Mouse (Mus musculus) embryonic facial prominence, embryonic 15.5 days (tissue): ENCODE data around the gene Stab2. TPM values are rescaled to one million over a fixed set of nuclear protein-coding genes. Genes with fewer than 3 reads are reported as not detected.
A peak's percentile ranks its signal among the peaks of the same experiment; 100 is the strongest.

Experiments used
- ATAC-seq: fragments of 200-750 bp; cut with Nextera tagmentation; 2 replicates; pipeline ENCODE4 v1.8.0; 2017; ENCODE audit warnings: low read depth, moderate TSS enrichment; ENCODE audit not compliant: insufficient number of reproducible peaks, low FRiP score, low TSS enrichment
- H3K27ac ChIP-seq: fragments of 300-500 bp; sonication (generic); replicated peaks from 2 replicates; pipeline ENCODE4 v1.5.1; 2015; ENCODE audit warnings: mild to moderate bottlenecking, inconsistent platforms
- H3K27me3 ChIP-seq: fragments of 300-500 bp; sonication (generic); 2 replicates; pipeline ENCODE4 v1.6.1; 2015; ENCODE audit warnings: inconsistent platforms
- H3K36me3 ChIP-seq: fragments of 300-500 bp; sonication (generic); 2 replicates; pipeline ENCODE4 v1.6.1; 2015; ENCODE audit warnings: mild to moderate bottlenecking, inconsistent platforms
- H3K4me1 ChIP-seq: fragments of 300-500 bp; sonication (generic); 2 replicates; pipeline ENCODE4 v1.6.1; 2015; ENCODE audit warnings: inconsistent platforms
- H3K4me2 ChIP-seq: fragments of 300-500 bp; sonication (generic); replicated peaks from 2 replicates; pipeline ENCODE4 v1.6.1; 2015; ENCODE audit warnings: mild to moderate bottlenecking, inconsistent platforms
- H3K4me3 ChIP-seq: fragments of 300-500 bp; sonication (generic); replicated peaks from 2 replicates; pipeline ENCODE4 v1.5.1; 2015; ENCODE audit warnings: mild to moderate bottlenecking, inconsistent platforms
- H3K9ac ChIP-seq: fragments of 300-500 bp; sonication (generic); 2 replicates; pipeline ENCODE4 v1.6.1; 2015; ENCODE audit warnings: inconsistent platforms
- H3K9me3 ChIP-seq: fragments of 300-500 bp; sonication (generic); replicated peaks from 2 replicates; pipeline ENCODE4 v1.6.1; 2016; ENCODE audit warnings: inconsistent platforms
- WGBS: fragments of 180-500 bp; shearing (Covaris S2); methylation state at CpG from one replicate; pipeline ENCODE4 v1.1.7; 2015; 5-methylcytosine and 5-hydroxymethylcytosine counted together
- polyA plus RNA-seq: library from polyadenylated mRNA; unstranded; fragments of >200 nt; fragmentation: Nextera tagmentation; extraction: Ambion mirVana; gene quantifications from 2 replicates; pipeline ENCODE4 v1.2.1, GENCODE M21; 2015

Stab2 gene
- polyA plus RNA-seq, 1 experiment from 2014 or later, result 0.23 TPM

GRCm38 (mm10) chr10:86886434-86886833 is 121.4 kb downstream of the Stab2 start:
- Histone ChIP-seq H3K27me3 (no peaks in the 10 kb centered on the region), H3K4me2 (no peak overlapping the region), H3K9me3 (no peaks in the 10 kb centered on the region), H3K27ac (no peak overlapping the region), H3K4me3 (no peak overlapping the region), H3K36me3 (no peaks in the 10 kb centered on the region), H3K4me1 (no peaks in the 10 kb centered on the region), H3K9ac (no peak overlapping the region)
- 79% methylated on average over 1 of the region's 1 CpGs for WGBS
- no peak for ATAC-seq

- Histone ChIP-seq H3K27me3 (no peaks in the 10 kb centered on the region), H3K27ac (no peak overlapping the region), H3K4me1 (no peaks in the 10 kb centered on the region), H3K4me3 (no peak overlapping the region), H3K4me2 (no peak overlapping the region), H3K36me3 (no peaks in the 10 kb centered on the region), H3K9ac (no peak overlapping the region), H3K9me3 (no peaks in the 10 kb centered on the region)
- no peak for ATAC-seq
Observed at GRCm38 (mm10) chr10:86881448-86881847, 126.4 kb downstream of the Stab2 start.

GRCm38 (mm10) chr10:86880071-86880806 is 127.6 kb downstream of the Stab2 start:
- H3K4me2 ChIP-seq, result no peak overlapping the region
- H3K4me3 ChIP-seq, result no peak overlapping the region
- ATAC-seq, result peak; percentile 39; the same call in 1 of the 2 replicates
- H3K27me3 ChIP-seq, result no peaks in the 10 kb centered on the region
- 0 out of 2 replicates have a peak overlapping the region, but pooled peaks have one; percentile 6 for H3K27ac ChIP-seq
- no peaks in the 10 kb centered on the region for H3K9me3 ChIP-seq
- no peaks in the 10 kb centered on the region for H3K4me1 ChIP-seq
- no peaks in the 10 kb centered on the region for H3K36me3 ChIP-seq
- WGBS, result 45% methylated on average over 5 of the region's 5 CpGs
- H3K9ac ChIP-seq, result no peak overlapping the region

- no peak overlapping the region for H3K27ac ChIP-seq
- no peaks in the 10 kb centered on the region for H3K36me3 ChIP-seq
- H3K27me3 ChIP-seq, result no peaks in the 10 kb centered on the region
- no peak overlapping the region for H3K4me3 ChIP-seq
- no peak for ATAC-seq
- WGBS, result 59% methylated on average over 7 of the region's 7 CpGs
- no peaks in the 10 kb centered on the region for H3K9me3 ChIP-seq
- H3K4me2 ChIP-seq, result no peak overlapping the region
- no peaks in the 10 kb centered on the region for H3K4me1 ChIP-seq
- H3K9ac ChIP-seq, result no peak overlapping the region
Observed at GRCm38 (mm10) chr10:86878721-86879120, 129.1 kb downstream of the Stab2 start.

GRCm38 (mm10) chr10:86872591-86872990 is 135.2 kb downstream of the Stab2 start:
- WGBS, result 73% methylated on average over 5 of the region's 5 CpGs
- no peak overlapping the region for H3K4me3 ChIP-seq
- H3K4me1 ChIP-seq, result no peaks in the 10 kb centered on the region

GRCm38 (mm10) chr10:86872121-86872520 is 135.7 kb downstream of the Stab2 start:
- Histone ChIP-seq H3K9ac (no peak overlapping the region), H3K36me3 (no peaks in the 10 kb centered on the region), H3K4me2 (no peak overlapping the region), H3K4me3 (no peak overlapping the region), H3K9me3 (no peaks in the 10 kb centered on the region), H3K27ac (no peak overlapping the region), H3K4me1 (no peaks in the 10 kb centered on the region), H3K27me3 (no peaks in the 10 kb centered on the region)
- 64% methylated on average over 7 of the region's 7 CpGs for WGBS
- ATAC-seq, result no peak

More at GRCm38 (mm10) chr10:86872591-86872990, 135.2 kb downstream of the Stab2 start:
- no peak for ATAC-seq
- Histone ChIP-seq H3K27ac (no peak overlapping the region), H3K9me3 (no peaks in the 10 kb centered on the region), H3K9ac (no peak overlapping the region), H3K27me3 (no peaks in the 10 kb centered on the region), H3K4me2 (no peak overlapping the region), H3K36me3 (no peaks in the 10 kb centered on the region)

GRCm38 (mm10) chr10:86863429-86863828 is 144.4 kb downstream of the Stab2 start:
- no peak overlapping the region for H3K4me2 ChIP-seq
- ATAC-seq, result no peak
- 91% methylated on average over 6 of the region's 6 CpGs for WGBS
- H3K27ac ChIP-seq, result no peak overlapping the region
- H3K27me3 ChIP-seq, result no peaks in the 10 kb centered on the region
- H3K4me3 ChIP-seq, result no peak overlapping the region
- H3K9ac ChIP-seq, result no peak overlapping the region
- no peaks in the 10 kb centered on the region for H3K36me3 ChIP-seq
- no peaks in the 10 kb centered on the region for H3K9me3 ChIP-seq
- H3K4me1 ChIP-seq, result no peaks in the 10 kb centered on the region

- no peaks in the 10 kb centered on the region for H3K27me3 ChIP-seq
- WGBS, result 89% methylated on average over 6 of the region's 6 CpGs
Observed at GRCm38 (mm10) chr10:86862496-86862895, 145.3 kb downstream of the Stab2 start.

GRCm38 (mm10) chr10:86860396-86860795 is 147.4 kb downstream of the Stab2 start:
- 74% methylated on average over 4 of the region's 4 CpGs for WGBS

More at GRCm38 (mm10) chr10:86862496-86862895, 145.3 kb downstream of the Stab2 start:
- no peak for ATAC-seq
- Histone ChIP-seq H3K4me3 (no peak overlapping the region), H3K9ac (no peak overlapping the region), H3K9me3 (no peaks in the 10 kb centered on the region), H3K36me3 (no peaks in the 10 kb centered on the region), H3K27ac (no peak overlapping the region), H3K4me2 (no peak overlapping the region), H3K4me1 (no peaks in the 10 kb centered on the region)

GRCm38 (mm10) chr10:86853433-86853832 is 154.4 kb downstream of the Stab2 start:
- no peak overlapping the region for H3K4me3 ChIP-seq
- no peak overlapping the region for H3K4me2 ChIP-seq
- ATAC-seq, result no peak
- 77% methylated on average over 3 of the region's 3 CpGs for WGBS
- no peaks in the 10 kb centered on the region for H3K4me1 ChIP-seq
- no peak overlapping the region for H3K9ac ChIP-seq
- no peaks in the 10 kb centered on the region for H3K27me3 ChIP-seq
- H3K27ac ChIP-seq, result no peak overlapping the region
- H3K9me3 ChIP-seq, result no peaks in the 10 kb centered on the region
- no peaks in the 10 kb centered on the region for H3K36me3 ChIP-seq

More at GRCm38 (mm10) chr10:86860396-86860795, 147.4 kb downstream of the Stab2 start:
- ATAC-seq, result no peak
- Histone ChIP-seq H3K4me3 (no peak overlapping the region), H3K9me3 (no peaks in the 10 kb centered on the region), H3K27ac (no peak overlapping the region), H3K4me2 (no peak overlapping the region), H3K9ac (no peak overlapping the region), H3K27me3 (no peaks in the 10 kb centered on the region), H3K4me1 (no peaks in the 10 kb centered on the region), H3K36me3 (no peaks in the 10 kb centered on the region)

GRCm38 (mm10) chr10:86852160-86852559 is 155.7 kb downstream of the Stab2 start:
- H3K4me2 ChIP-seq, result no peak overlapping the region
- no peak overlapping the region for H3K9ac ChIP-seq
- H3K27me3 ChIP-seq, result no peaks in the 10 kb centered on the region
- no peaks in the 10 kb centered on the region for H3K4me1 ChIP-seq
- no peak for ATAC-seq
- H3K4me3 ChIP-seq, result no peak overlapping the region
- H3K27ac ChIP-seq, result no peak overlapping the region
- no peaks in the 10 kb centered on the region for H3K9me3 ChIP-seq
- H3K36me3 ChIP-seq, result no peaks in the 10 kb centered on the region
- WGBS, result 84% methylated on average over 6 of the region's 6 CpGs

GRCm38 (mm10) chr10:86849508-86849907 is 158.3 kb downstream of the Stab2 start:
- Histone ChIP-seq H3K9ac (no peak overlapping the region), H3K27ac (no peak overlapping the region), H3K36me3 (no peaks in the 10 kb centered on the region), H3K9me3 (no peaks in the 10 kb centered on the region), H3K4me1 (no peaks in the 10 kb centered on the region), H3K4me2 (no peak overlapping the region), H3K4me3 (no peak overlapping the region), H3K27me3 (no peaks in the 10 kb centered on the region)
- ATAC-seq, result no peak
- 78% methylated on average over 4 of the region's 4 CpGs for WGBS
